ENCODE assay signal across 10 mouse cellular contexts in the genomic region with DNA sequence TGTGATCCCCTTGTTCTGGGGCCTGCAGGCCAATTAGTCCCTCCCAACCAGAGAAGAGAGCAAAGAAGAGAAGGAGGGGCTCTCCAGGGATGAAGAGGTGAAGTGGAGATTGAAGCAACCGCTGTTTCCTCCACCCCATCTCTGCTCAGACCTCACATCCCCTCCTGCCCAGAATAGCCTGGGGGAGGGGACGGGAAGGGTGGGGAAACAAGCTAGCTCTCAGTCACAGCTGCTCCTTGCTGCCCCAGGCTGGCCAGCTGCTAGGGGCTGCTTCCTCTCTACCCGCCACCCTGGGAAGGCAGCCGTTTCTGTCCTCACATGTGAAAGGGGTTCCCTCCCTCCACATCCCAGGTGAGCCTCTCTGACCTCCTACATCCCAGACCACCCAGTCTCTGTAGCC.
A peak's percentile ranks its signal among the peaks of the same experiment; 100 is the strongest.
DNase-seq lines count a peak whose midpoint lies in the region; ATAC-seq and TF ChIP-seq lines count a peak whose summit lies in the region.
"Had no signal": no experiment of that assay in that cellular context is flagged by ENCODE, and none has a peak within 500 bp of the region (broad histone marks: within the 10 kb centered on the region; RNA-seq: fewer than 3 reads in every experiment).

No protein-coding gene starts in this region.

- H3ac ChIP-seq in myocyte (ENCODE audit: control insufficient read depth, insufficient read length): no peak overlapping the region

- 21% methylated on average over 4 of the region's 4 CpGs for WGBS in heart, embryonic 16.5 days
- WGBS in embryonic facial prominence, embryonic 12.5 days: 18% methylated on average over 4 of the region's 4 CpGs

- no peaks in the 10 kb centered on the region for H3K4me1 ChIP-seq in heart, embryonic 16.5 days (ENCODE audit: control insufficient read depth, insufficient read depth, low read length)
- peaks cover 10% of the 10 kb centered on the region for H3K4me1 ChIP-seq in embryonic facial prominence, embryonic 12.5 days
- H3K4me1 ChIP-seq: forebrain, embryonic 15.5 days had no signal

- no peaks in the 10 kb centered on the region for H3K36me3 ChIP-seq in heart, embryonic 16.5 days (ENCODE audit: control insufficient read depth, insufficient read depth)
- H3K36me3 ChIP-seq in embryonic facial prominence, embryonic 12.5 days: no peaks in the 10 kb centered on the region
- H3K36me3 ChIP-seq in myocyte (ENCODE audit: control insufficient read depth, insufficient read depth): no peaks in the 10 kb centered on the region
- H3K36me3 ChIP-seq: forebrain, embryonic 15.5 days had no signal

- H3K4me3 ChIP-seq in heart, embryonic 16.5 days (ENCODE audit: low read length): no peak overlapping the region
- no peak overlapping the region for H3K4me3 ChIP-seq in embryonic facial prominence, embryonic 12.5 days
- no peak overlapping the region for H3K4me3 ChIP-seq in myocyte
- H3K4me3 ChIP-seq: forebrain, embryonic 15.5 days had no signal

- ATAC-seq in heart, embryonic 16.5 days (replicated peaks; ENCODE audit: extremely low read depth, insufficient read depth, low FRiP score): peak; percentile 72
- ATAC-seq in embryonic facial prominence, embryonic 12.5 days (ENCODE audit: insufficient number of reproducible peaks, insufficient read depth, low FRiP score, low TSS enrichment): 0 out of 2 replicates have a peak, but pooled peaks have one; percentile 60
- ATAC-seq: forebrain, embryonic 15.5 days had no signal

- H3K79me2 ChIP-seq in myocyte (ENCODE audit: control insufficient read depth, insufficient read depth): no peaks in the 10 kb centered on the region

- intact Hi-C loops in heart, postnatal 36 days (cut with DNase I): no loop called here

- H3K9me3 ChIP-seq in heart, embryonic 16.5 days (replicated peaks; ENCODE audit: control insufficient read depth, low read length): no peaks in the 10 kb centered on the region
- H3K9me3 ChIP-seq in embryonic facial prominence, embryonic 12.5 days: no peaks in the 10 kb centered on the region
- H3K9me3 ChIP-seq: forebrain, embryonic 15.5 days had no signal

- no peak overlapping the region for H3K9ac ChIP-seq in heart, embryonic 16.5 days (ENCODE audit: low read length)
- no peak overlapping the region for H3K9ac ChIP-seq in embryonic facial prominence, embryonic 12.5 days
- H3K9ac ChIP-seq: forebrain, embryonic 15.5 days had no signal

- no peak overlapping the region for H3K27ac ChIP-seq in heart, embryonic 16.5 days (ENCODE audit: low read length)
- H3K27ac ChIP-seq in embryonic facial prominence, embryonic 12.5 days: peak overlapping the region; percentile 61
- H3K27ac ChIP-seq: forebrain, embryonic 15.5 days had no signal

- DNase-seq in heart, postnatal 36 days: no peak
- DNase-seq in CD4-positive helper T cell, adult 2 months (ENCODE audit: low read depth, low spot score): peak; percentile 22
- DNase-seq in cerebellum, adult 9-10 months: no peak
- no peak for DNase-seq in layer of hippocampus, adult 11-12 months (ENCODE audit: low spot score)
- DNase-seq in gastrocnemius, postnatal 4 days (ENCODE audit: low spot score in 2 of 2): no peak
- DNase-seq: adrenal gland, postnatal 36 days had no signal

- H3K27me3 ChIP-seq in heart, embryonic 16.5 days (ENCODE audit: control insufficient read depth, insufficient read depth, low read length): no peaks in the 10 kb centered on the region
- H3K27me3 ChIP-seq in embryonic facial prominence, embryonic 12.5 days: no peaks in the 10 kb centered on the region
- peaks cover 21% of the 10 kb centered on the region for H3K27me3 ChIP-seq in myocyte (ENCODE audit: control insufficient read depth, insufficient read depth, insufficient read length)
- H3K27me3 ChIP-seq: forebrain, embryonic 15.5 days had no signal

- no peak for TF ChIP-seq POLR2A in myocyte (IDR thresholded peaks at IDR 0.05; ENCODE audit: insufficient read length, low read depth)

- H3K4me2 ChIP-seq in heart, embryonic 16.5 days (ENCODE audit: low read depth, low read length): no peak overlapping the region
- H3K4me2 ChIP-seq in embryonic facial prominence, embryonic 12.5 days (replicated peaks): no peak overlapping the region; the same call in 1 of the 2 replicates
- peak overlapping the region; percentile 6 for H3K4me2 ChIP-seq in myocyte (ENCODE audit: low read depth)
- H3K4me2 ChIP-seq: forebrain, embryonic 15.5 days had no signal

TF ChIP-seq in myocyte, 11 proteins besides CTCF, POLR2A, EP300 and RAD21:
- TF ChIP-seq MYOG (IDR thresholded peaks at IDR 0.05; ENCODE audit: control insufficient read depth in 1 of 3, insufficient read depth in 1 of 3, insufficient read length in 2 of 3, low read depth in 2 of 3) (peak in 1 of 3 experiments; percentile 62), MYOD1 (IDR thresholded peaks at IDR 0.05; ENCODE audit: control insufficient read depth in 1 of 3, insufficient read length in 2 of 3, low read depth in 2 of 3) (peak in 2 of 3 experiments; percentile 36 to 76), MAX (IDR thresholded peaks at IDR 0.05; ENCODE audit: low read depth) (no peak), TCF12 (IDR thresholded peaks at IDR 0.05; ENCODE audit: insufficient read depth, poor library complexity, severe bottlenecking) (no peak)
TF ChIP-seq in myocyte: peak in this region for 2.
